Mouse (Mus musculus) myocyte (in vitro differentiated cells): ENCODE data around the gene Mcl1. TPM values are rescaled to one million over a fixed set of nuclear protein-coding genes. Genes with fewer than 3 reads are reported as not detected.

ENCODE experiments used
- H3K27me3 ChIP-seq: one replicate; pipeline ENCODE4 v1.6.1; 2011; ENCODE audit not compliant: control insufficient read depth, insufficient read depth, insufficient read length
- H3K36me3 ChIP-seq: one replicate; pipeline ENCODE4 v1.6.1; 2011; ENCODE audit not compliant: control insufficient read depth, insufficient read depth
- H3K4me2 ChIP-seq: one replicate; pipeline ENCODE4 v1.6.1; 2011; ENCODE audit warnings: low read depth, control low read depth
- H3K4me3 ChIP-seq: one replicate; pipeline ENCODE4 v1.5.1; 2011; ENCODE audit warnings: mild to moderate bottlenecking, control low read depth, moderate library complexity
- H3K79me2 ChIP-seq: one replicate; pipeline ENCODE4 v1.6.1; 2011; ENCODE audit not compliant: control insufficient read depth, insufficient read depth
- H3ac ChIP-seq: one replicate; pipeline ENCODE4 v1.6.1; 2011; ENCODE audit not compliant: control insufficient read depth, insufficient read length
- CEBPB ChIP-seq: IDR thresholded peaks from 2 replicates; pipeline ENCODE4 v1.6.1; 2011; ENCODE audit warnings: mild to moderate bottlenecking, moderate library complexity; ENCODE audit not compliant: poor library complexity, insufficient read depth, severe bottlenecking
- E2F4 ChIP-seq: IDR thresholded peaks from one replicate; pipeline ENCODE4 v1.6.1; 2011; ENCODE audit warnings: mild to moderate bottlenecking, control low read depth, moderate library complexity; ENCODE audit not compliant: insufficient read depth
- MAX ChIP-seq: IDR thresholded peaks from one replicate; pipeline ENCODE4 v1.6.1; 2011; ENCODE audit warnings: low read depth, mild to moderate bottlenecking, control low read depth
- MYOD1 ChIP-seq, 3 experiments: IDR thresholded peaks; one replicate each; pipeline ENCODE4 v1.6.1; 2011; ENCODE audit warnings: control low read depth in 2 of 3, low read depth in 2 of 3, mild to moderate bottlenecking in 2 of 3, moderate library complexity in 1 of 3; ENCODE audit not compliant: insufficient read length in 2 of 3, control insufficient read depth in 1 of 3
- MYOG ChIP-seq, 3 experiments: IDR thresholded peaks; one replicate each; pipeline ENCODE4 v1.6.1; 2011; ENCODE audit warnings: control low read depth in 2 of 3, low read depth in 2 of 3, mild to moderate bottlenecking in 2 of 3; ENCODE audit not compliant: insufficient read length in 2 of 3, control insufficient read depth in 1 of 3, insufficient read depth in 1 of 3
- POLR2A ChIP-seq: IDR thresholded peaks from one replicate; pipeline ENCODE4 v1.6.1; 2011; ENCODE audit warnings: low read depth, mild to moderate bottlenecking, control low read depth, moderate library complexity; ENCODE audit not compliant: insufficient read length
- POLR2AphosphoS2 ChIP-seq: IDR thresholded peaks from one replicate; pipeline ENCODE4 v1.6.1; 2011; ENCODE audit warnings: low read depth, control low read depth; ENCODE audit not compliant: insufficient read length
- REST ChIP-seq: IDR thresholded peaks from one replicate; pipeline ENCODE4 v1.6.1; 2011; ENCODE audit warnings: mild to moderate bottlenecking, control low read depth, moderate library complexity; ENCODE audit not compliant: insufficient read depth, insufficient read length
- SRF ChIP-seq: IDR thresholded peaks from one replicate; pipeline ENCODE4 v1.6.1; 2011; ENCODE audit warnings: low read depth; ENCODE audit not compliant: control insufficient read depth, insufficient read length
- TCF12 ChIP-seq: IDR thresholded peaks from one replicate; pipeline ENCODE4 v1.6.1; 2011; ENCODE audit warnings: mild to moderate bottlenecking, control low read depth; ENCODE audit not compliant: poor library complexity, insufficient read depth, severe bottlenecking
- TCF3 ChIP-seq: IDR thresholded peaks from one replicate; pipeline ENCODE4 v1.6.1; 2011; ENCODE audit warnings: low read depth, control low read depth; ENCODE audit not compliant: insufficient read length
- USF1 ChIP-seq: IDR thresholded peaks from one replicate; pipeline ENCODE4 v1.6.1; 2011; ENCODE audit warnings: low read depth, mild to moderate bottlenecking, control low read depth, moderate library complexity
- polyA plus RNA-seq: library from polyadenylated mRNA; unstranded; fragments of >200 nt; fragmentation: generic; extraction: Trizol; gene quantifications from one replicate; pipeline ENCODE4 v1.2.1, GENCODE M21; 2012; ENCODE audit warnings: missing spikeins

Mcl1 gene
- polyA plus RNA-seq, 1 experiment, result 51.6 TPM

- H3K36me3 ChIP-seq, result peaks cover 36% of the 10 kb centered on the region
- peak overlapping the region; percentile 98 for H3K4me3 ChIP-seq
- H3K27me3 ChIP-seq, result no peaks in the 10 kb centered on the region
- no peak overlapping the region for H3ac ChIP-seq
- peaks cover 80% of the 10 kb centered on the region for H3K79me2 ChIP-seq
- TF ChIP-seq TCF12 (no peak), MYOG (IDR thresholded peaks at IDR 0.05; ENCODE audit: control insufficient read depth in 1 of 3, insufficient read depth in 1 of 3, insufficient read length in 2 of 3, low read depth in 2 of 3) (no peak), MAX (no peak), SRF (no peak), TCF3 (no peak), POLR2AphosphoS2 (no peak), CEBPB (no peak), E2F4 (no peak), USF1 (no peak), MYOD1 (IDR thresholded peaks at IDR 0.05; ENCODE audit: control insufficient read depth in 1 of 3, insufficient read length in 2 of 3, low read depth in 2 of 3) (no peak), POLR2A (no peak), REST (no peak)
- H3K4me2 ChIP-seq, result peak overlapping the region; percentile 99
Observed at GRCm38 (mm10) chr3:95660788-95661478, 2.3 kb downstream of the Mcl1 start.

GRCm38 (mm10) chr3:95661945-95662715 is 3.5 kb downstream of the Mcl1 start:
- Histone ChIP-seq H3K36me3 (peaks cover 36% of the 10 kb centered on the region), H3K4me2 (peak overlapping the region; percentile 99), H3K27me3 (no peaks in the 10 kb centered on the region), H3K79me2 (peaks cover 92% of the 10 kb centered on the region), H3ac (no peak overlapping the region), H3K4me3 (peak overlapping the region; percentile 98)
- TF ChIP-seq SRF, result no peak
- peak in 1 of 3 experiments; percentile 29 for TF ChIP-seq MYOD1 (IDR thresholded peaks at IDR 0.05; ENCODE audit: control insufficient read depth in 1 of 3, insufficient read length in 2 of 3, low read depth in 2 of 3)

- Histone ChIP-seq H3ac (no peak overlapping the region), H3K4me3 (peak overlapping the region; percentile 98), H3K4me2 (peak overlapping the region; percentile 99), H3K36me3 (peaks cover 36% of the 10 kb centered on the region), H3K79me2 (peaks cover 92% of the 10 kb centered on the region), H3K27me3 (no peaks in the 10 kb centered on the region)
- TF ChIP-seq MAX (no peak), POLR2AphosphoS2 (no peak), MYOG (IDR thresholded peaks at IDR 0.05; ENCODE audit: control insufficient read depth in 1 of 3, insufficient read depth in 1 of 3, insufficient read length in 2 of 3, low read depth in 2 of 3) (no peak), REST (no peak), POLR2A (no peak), TCF3 (no peak)
Observed at GRCm38 (mm10) chr3:95662724-95663449, 4.3 kb downstream of the Mcl1 start.

- Histone ChIP-seq H3K4me2 (peak overlapping the region; percentile 99), H3ac (no peak overlapping the region), H3K36me3 (peaks cover 38% of the 10 kb centered on the region), H3K4me3 (no peak overlapping the region), H3K27me3 (no peaks in the 10 kb centered on the region), H3K79me2 (peaks cover 92% of the 10 kb centered on the region)
- no peak for TF ChIP-seq POLR2A
- no peak for TF ChIP-seq MYOD1 (IDR thresholded peaks at IDR 0.05; ENCODE audit: control insufficient read depth in 1 of 3, insufficient read length in 2 of 3, low read depth in 2 of 3)
- TF ChIP-seq TCF12, result no peak
- no peak for TF ChIP-seq POLR2AphosphoS2
- TF ChIP-seq MYOG (IDR thresholded peaks at IDR 0.05; ENCODE audit: control insufficient read depth in 1 of 3, insufficient read depth in 1 of 3, insufficient read length in 2 of 3, low read depth in 2 of 3), result no peak
- no peak for TF ChIP-seq TCF3
- no peak for TF ChIP-seq CEBPB
- no peak for TF ChIP-seq SRF
Observed at GRCm38 (mm10) chr3:95663486-95663885, 4.9 kb downstream of the Mcl1 start.
